Mouse (Mus musculus) brain, embryonic 14.5 days (tissue): ENCODE results near the gene Plin3.

Experiments
- CTCF ChIP-seq: fragments of 200-500 bp; IDR thresholded peaks from 2 replicates; pipeline ENCODE4 v1.5.1; 2012; ENCODE audit warnings: inconsistent platforms, mild to moderate bottlenecking, moderate library complexity, borderline replicate concordance; ENCODE audit not compliant: insufficient read depth, insufficient read length; ENCODE audit errors: extremely low read depth
- POLR2A ChIP-seq: fragments of 200-500 bp; IDR thresholded peaks from 2 replicates; pipeline ENCODE4 v1.6.1; 2012; ENCODE audit warnings: mild to moderate bottlenecking, inconsistent platforms, borderline replicate concordance; ENCODE audit not compliant: poor library complexity, insufficient read depth, insufficient read length, severe bottlenecking; ENCODE audit errors: extremely low read depth

DNA sequence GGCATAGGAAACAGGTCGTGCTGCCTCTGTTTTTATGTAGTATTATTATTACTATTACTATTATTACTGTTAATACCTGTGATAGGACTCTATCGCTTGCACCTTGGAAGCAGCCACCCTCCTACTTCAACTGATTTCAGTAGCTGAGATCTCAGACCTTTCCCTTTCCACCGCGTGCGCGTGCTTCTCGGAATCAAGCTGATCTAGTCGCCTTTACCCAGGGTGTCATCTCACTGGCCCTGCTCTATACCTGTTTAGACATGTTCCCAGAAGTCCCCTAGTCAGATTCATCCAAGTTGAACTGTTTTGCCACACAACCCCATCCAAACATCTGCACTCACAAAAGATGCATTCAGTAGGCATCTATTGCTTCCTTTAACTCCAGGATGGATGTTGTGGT lies 59.3 kb downstream of the Plin3 start:
- no peak for TF ChIP-seq POLR2A
- TF ChIP-seq CTCF = no peak
